Mouse (Mus musculus) hindbrain, embryonic 12.5 days (tissue): ENCODE data around the gene Tgfa. TPM values are rescaled to one million over a fixed set of nuclear protein-coding genes. Genes with fewer than 3 reads are reported as not detected.

Source experiments
- ATAC-seq: fragments of 200-750 bp; cut with Nextera tagmentation; 2 replicates; pipeline ENCODE4 v1.8.0; 2017; ENCODE audit warnings: moderate TSS enrichment; ENCODE audit not compliant: low FRiP score
- H3K27ac ChIP-seq: fragments of 300-500 bp; sonication (generic); 2 replicates; pipeline ENCODE4 v1.5.1; 2016; ENCODE audit warnings: mild to moderate bottlenecking
- H3K27me3 ChIP-seq: fragments of 300-500 bp; sonication (generic); 2 replicates; pipeline ENCODE4 v1.6.1; 2016; ENCODE audit warnings: mild to moderate bottlenecking
- H3K36me3 ChIP-seq: fragments of 300-500 bp; sonication (generic); 2 replicates; pipeline ENCODE4 v1.6.1; 2016; ENCODE audit warnings: mild to moderate bottlenecking
- H3K4me1 ChIP-seq: fragments of 300-500 bp; sonication (generic); 2 replicates; pipeline ENCODE4 v1.6.1; 2016
- H3K4me2 ChIP-seq: fragments of 300-500 bp; sonication (generic); replicated peaks from 2 replicates; pipeline ENCODE4 v1.6.1; 2016; ENCODE audit warnings: mild to moderate bottlenecking
- H3K4me3 ChIP-seq: fragments of 300-500 bp; sonication (generic); 2 replicates; pipeline ENCODE4 v1.5.1; 2016; ENCODE audit warnings: mild to moderate bottlenecking
- H3K9ac ChIP-seq: fragments of 300-500 bp; sonication (generic); 2 replicates; pipeline ENCODE4 v1.6.1; 2016; ENCODE audit warnings: mild to moderate bottlenecking, moderate library complexity
- H3K9me3 ChIP-seq: fragments of 300-500 bp; sonication (generic); replicated peaks from 2 replicates; pipeline ENCODE4 v1.6.1; 2016; ENCODE audit warnings: mild to moderate bottlenecking
- WGBS: fragments of 180-500 bp; shearing (Covaris S2); methylation state at CpG from one replicate; pipeline ENCODE4 v1.1.7; 2016; 5-methylcytosine and 5-hydroxymethylcytosine counted together
- polyA plus RNA-seq: library from polyadenylated mRNA; unstranded; fragments of >200 nt; fragmentation: Nextera tagmentation; extraction: Ambion mirVana; gene quantifications from 2 replicates; pipeline ENCODE4 v1.2.1, GENCODE M21; 2016

Tgfa gene
- polyA plus RNA-seq, 1 experiment from 2014 or later: 4.7 TPM

DNA sequence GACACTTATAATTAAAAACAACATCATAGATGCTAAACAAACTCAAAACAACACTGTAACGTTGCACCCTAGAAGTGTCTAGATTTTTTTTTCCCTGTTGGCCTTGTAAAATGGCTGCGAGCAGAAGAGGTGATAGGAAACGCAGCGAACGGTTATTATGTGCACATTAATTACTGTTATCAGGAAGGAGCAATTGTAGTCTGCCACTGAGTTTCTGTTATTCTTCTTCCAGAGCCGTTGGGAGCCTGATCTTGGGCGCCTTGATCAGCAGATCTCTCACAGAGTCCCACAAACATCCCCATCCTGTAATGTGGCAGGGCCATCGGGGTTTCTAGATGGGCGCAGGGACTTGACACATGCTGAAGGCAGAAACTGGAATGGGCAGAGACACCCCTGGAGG is 28.6 kb upstream of the Tgfa start:
- Histone ChIP-seq H3K27me3 (no peaks in the 10 kb centered on the region), H3K27ac (no peak overlapping the region), H3K4me1 (0 out of 2 replicates have a peak, but pooled peaks cover 3% of the 10 kb centered on the region), H3K9ac (no peak overlapping the region), H3K4me3 (no peak overlapping the region), H3K4me2 (no peak overlapping the region), H3K9me3 (no peaks in the 10 kb centered on the region), H3K36me3 (no peaks in the 10 kb centered on the region)
- WGBS: 85% methylated on average over 9 of the region's 9 CpGs
- ATAC-seq: no peak

GRCm38 (mm10) chr6:86167851-86168250 is 27.2 kb upstream of the Tgfa start:
- no peaks in the 10 kb centered on the region for H3K27me3 ChIP-seq
- H3K9ac ChIP-seq: no peak overlapping the region
- H3K27ac ChIP-seq: no peak overlapping the region
- 78% methylated on average over 5 of the region's 5 CpGs for WGBS
- no peak overlapping the region for H3K4me2 ChIP-seq
- no peak overlapping the region for H3K4me3 ChIP-seq
- no peaks in the 10 kb centered on the region for H3K36me3 ChIP-seq
- H3K4me1 ChIP-seq: 0 out of 2 replicates have a peak, but pooled peaks cover 3% of the 10 kb centered on the region
- no peak for ATAC-seq
- no peaks in the 10 kb centered on the region for H3K9me3 ChIP-seq

DNA sequence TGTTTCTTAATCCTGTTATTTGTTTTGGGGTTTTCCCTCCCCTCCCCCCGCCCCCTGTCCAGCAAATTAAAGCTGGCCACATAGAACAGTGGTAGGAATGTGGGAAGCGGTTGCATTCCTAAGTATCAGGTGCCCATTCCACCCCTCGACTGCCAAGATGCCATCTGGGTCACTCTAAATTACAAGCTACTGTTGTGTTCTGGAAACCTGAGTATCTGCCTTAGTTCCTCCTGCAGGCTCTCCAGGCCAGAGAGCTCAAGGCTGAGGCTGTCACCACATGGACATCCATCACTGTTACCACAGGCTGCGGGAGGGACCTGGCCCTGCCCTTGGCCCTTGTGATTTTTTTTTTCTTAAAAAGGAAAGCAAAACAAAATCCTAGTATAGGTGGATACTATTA is 25.9 kb upstream of the Tgfa start:
- 66% methylated on average over 4 of the region's 4 CpGs for WGBS
- no peak overlapping the region for H3K4me3 ChIP-seq
- ATAC-seq: no peak

GRCm38 (mm10) chr6:86176236-86176635 is 18.8 kb upstream of the Tgfa start:
- no peaks in the 10 kb centered on the region; the same call in 1 of the 2 replicates for H3K27me3 ChIP-seq
- H3K27ac ChIP-seq: no peak overlapping the region
- ATAC-seq: no peak
- no peaks in the 10 kb centered on the region for H3K9me3 ChIP-seq
- H3K36me3 ChIP-seq: no peaks in the 10 kb centered on the region
- no peak overlapping the region for H3K4me3 ChIP-seq
- no peak overlapping the region for H3K4me2 ChIP-seq
- WGBS: 80% methylated on average over 5 of the region's 5 CpGs
- no peaks in the 10 kb centered on the region for H3K4me1 ChIP-seq
- H3K9ac ChIP-seq: no peak overlapping the region

More for the DNA sequence above, 25.9 kb upstream of the Tgfa start:
- no peaks in the 10 kb centered on the region for H3K36me3 ChIP-seq
- no peak overlapping the region for H3K27ac ChIP-seq
- 0 out of 2 replicates have a peak, but pooled peaks cover 3% of the 10 kb centered on the region for H3K4me1 ChIP-seq
- H3K4me2 ChIP-seq: no peak overlapping the region
- no peaks in the 10 kb centered on the region for H3K27me3 ChIP-seq
- no peaks in the 10 kb centered on the region for H3K9me3 ChIP-seq
- no peak overlapping the region for H3K9ac ChIP-seq

- no peak overlapping the region for H3K4me3 ChIP-seq
- no peaks in the 10 kb centered on the region; the same call in 1 of the 2 replicates for H3K27me3 ChIP-seq
- 79% methylated on average over 6 of the region's 6 CpGs for WGBS
- H3K9ac ChIP-seq: no peak overlapping the region
- no peak for ATAC-seq
- H3K36me3 ChIP-seq: no peaks in the 10 kb centered on the region
- no peak overlapping the region for H3K4me2 ChIP-seq
- no peak overlapping the region for H3K27ac ChIP-seq
- H3K9me3 ChIP-seq: no peaks in the 10 kb centered on the region
- no peaks in the 10 kb centered on the region for H3K4me1 ChIP-seq
Measured at GRCm38 (mm10) chr6:86176721-86177120, 18.3 kb upstream of the Tgfa start.

DNA sequence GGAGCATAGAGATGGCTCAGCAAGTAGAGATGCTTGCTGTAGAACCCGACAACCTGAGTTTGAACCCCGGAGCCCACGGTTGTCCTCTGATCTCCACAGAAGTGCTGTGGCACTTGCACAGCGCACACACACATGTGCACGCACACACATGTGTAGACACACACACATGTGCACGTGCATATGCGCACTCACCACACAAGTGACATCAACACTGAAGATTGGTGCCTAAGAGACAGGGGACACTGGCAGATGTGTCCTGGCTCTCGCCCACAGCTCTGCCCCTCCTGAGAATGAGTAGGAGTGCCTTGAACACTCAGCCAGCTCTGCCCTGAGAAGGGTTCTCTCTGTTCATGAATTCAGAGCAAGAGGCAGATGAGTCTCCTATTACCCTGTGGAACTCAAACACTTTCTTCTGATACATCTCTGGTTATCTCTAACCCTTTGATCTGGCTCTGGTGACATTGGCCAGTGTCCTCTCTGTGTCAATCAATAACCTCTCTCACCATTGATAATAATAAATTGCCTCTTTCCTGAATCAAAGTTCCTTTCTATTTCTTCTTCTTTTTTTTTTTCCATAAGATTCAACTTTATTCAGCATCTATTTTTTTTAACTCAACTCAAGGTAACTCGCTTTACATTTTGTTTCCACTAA is 17.6 kb upstream of the Tgfa start:
- Histone ChIP-seq H3K4me3 (no peak overlapping the region), H3K36me3 (no peaks in the 10 kb centered on the region), H3K4me1 (peaks cover 4% of the 10 kb centered on the region), H3K27me3 (no peaks in the 10 kb centered on the region; the same call in 1 of the 2 replicates), H3K9ac (no peak overlapping the region), H3K4me2 (no peak overlapping the region), H3K9me3 (no peaks in the 10 kb centered on the region), H3K27ac (no peak overlapping the region)
- 93% methylated on average over 9 of the region's 9 CpGs for WGBS
- ATAC-seq: no peak

DNA sequence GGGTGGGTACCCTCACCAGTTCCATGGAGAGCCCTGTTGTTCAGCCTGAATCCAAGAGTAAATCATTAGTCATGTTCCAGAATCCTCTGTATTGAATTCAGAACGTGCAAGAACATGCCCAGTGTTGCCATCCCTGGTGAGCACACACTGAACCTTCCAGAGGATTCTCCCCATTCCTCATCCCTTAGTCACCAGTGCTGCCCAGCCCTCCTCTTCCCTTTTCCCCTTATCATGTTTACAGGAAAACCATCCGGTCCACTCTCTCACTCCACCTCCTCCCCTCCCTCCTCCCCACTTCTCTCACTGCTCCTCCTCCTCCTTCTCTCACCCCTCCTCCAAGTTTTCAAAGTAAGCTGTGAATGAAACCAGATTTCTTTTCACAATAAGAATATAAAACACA is 14.4 kb upstream of the Tgfa start:
- H3K9ac ChIP-seq: no peak overlapping the region

GRCm38 (mm10) chr6:86182016-86182415 is 13.0 kb upstream of the Tgfa start:
- Histone ChIP-seq H3K27ac (no peak overlapping the region), H3K9me3 (no peaks in the 10 kb centered on the region), H3K4me1 (peaks cover 4% of the 10 kb centered on the region), H3K36me3 (no peaks in the 10 kb centered on the region), H3K9ac (no peak overlapping the region), H3K4me3 (no peak overlapping the region), H3K27me3 (no peaks in the 10 kb centered on the region; the same call in 1 of the 2 replicates), H3K4me2 (no peak overlapping the region)
- ATAC-seq: no peak
- 59% methylated on average over 9 of the region's 9 CpGs for WGBS

More for the DNA sequence above, 14.4 kb upstream of the Tgfa start:
- no peaks in the 10 kb centered on the region for H3K9me3 ChIP-seq
- 53% methylated on average over 2 of the region's 2 CpGs for WGBS
- no peaks in the 10 kb centered on the region; the same call in 1 of the 2 replicates for H3K27me3 ChIP-seq
- no peak overlapping the region for H3K4me3 ChIP-seq
- ATAC-seq: no peak
- no peak overlapping the region for H3K4me2 ChIP-seq
- peaks cover 4% of the 10 kb centered on the region for H3K4me1 ChIP-seq
- H3K27ac ChIP-seq: no peak overlapping the region
- H3K36me3 ChIP-seq: no peaks in the 10 kb centered on the region

GRCm38 (mm10) chr6:86182626-86183025 is 12.4 kb upstream of the Tgfa start:
- no peaks in the 10 kb centered on the region for H3K36me3 ChIP-seq
- H3K4me3 ChIP-seq: no peak overlapping the region
- no peaks in the 10 kb centered on the region for H3K9me3 ChIP-seq
- H3K4me1 ChIP-seq: peaks cover 4% of the 10 kb centered on the region
- H3K4me2 ChIP-seq: no peak overlapping the region
- H3K27me3 ChIP-seq: no peaks in the 10 kb centered on the region
- H3K9ac ChIP-seq: no peak overlapping the region
- no peak overlapping the region for H3K27ac ChIP-seq
- no peak for ATAC-seq
- 87% methylated on average over 5 of the region's 5 CpGs for WGBS

- ATAC-seq: no peak
- no peaks in the 10 kb centered on the region for H3K9me3 ChIP-seq
- no peaks in the 10 kb centered on the region for H3K36me3 ChIP-seq
- peaks cover 4% of the 10 kb centered on the region for H3K4me1 ChIP-seq
- H3K27ac ChIP-seq: no peak overlapping the region
- no peak overlapping the region for H3K9ac ChIP-seq
- H3K4me2 ChIP-seq: no peak overlapping the region
- WGBS: 50% methylated on average over 14 of the region's 14 CpGs
- no peak overlapping the region for H3K4me3 ChIP-seq
- H3K27me3 ChIP-seq: no peaks in the 10 kb centered on the region; the same call in 1 of the 2 replicates
Measured at GRCm38 (mm10) chr6:86186106-86186955, 8.7 kb upstream of the Tgfa start.

DNA sequence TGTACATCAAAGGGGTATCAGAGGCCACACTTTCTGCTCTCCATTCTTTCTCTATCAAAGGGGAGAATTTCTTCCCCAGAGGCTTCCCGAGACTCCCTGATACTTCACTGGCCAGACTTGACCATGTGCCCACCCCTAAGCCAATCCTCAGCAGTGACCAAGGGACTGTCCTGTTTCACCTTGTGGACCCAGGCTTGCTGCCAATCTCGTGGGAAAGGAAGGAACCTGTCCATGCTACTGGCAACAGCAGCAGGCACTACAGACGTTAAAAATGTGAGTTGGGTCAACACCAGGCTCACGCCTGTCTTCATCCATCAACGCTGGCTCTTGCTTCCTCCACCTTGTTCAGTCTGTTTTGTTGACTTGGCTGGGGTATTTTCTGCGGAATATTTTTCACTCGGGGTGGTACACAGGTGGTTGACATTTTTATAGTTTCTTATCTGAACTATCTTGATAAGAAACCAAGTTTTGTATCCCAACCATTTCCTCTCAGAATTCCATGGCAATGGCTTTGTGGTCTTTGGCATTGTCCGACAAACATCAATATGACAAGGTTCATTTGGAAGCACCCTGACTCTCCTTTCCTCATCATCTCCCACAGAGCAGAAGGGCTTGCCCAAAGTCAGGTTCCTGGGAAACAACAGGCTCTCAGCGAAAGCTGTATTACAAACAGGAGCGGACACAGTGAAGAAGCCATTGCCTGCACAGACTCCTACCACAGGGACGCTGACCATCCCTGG is 6.1 kb upstream of the Tgfa start:
- Histone ChIP-seq H3K36me3 (no peaks in the 10 kb centered on the region), H3K4me3 (no peak overlapping the region), H3K9ac (no peak overlapping the region), H3K9me3 (no peaks in the 10 kb centered on the region), H3K4me1 (no peaks in the 10 kb centered on the region), H3K4me2 (no peak overlapping the region), H3K27ac (no peak overlapping the region), H3K27me3 (peaks cover 5% of the 10 kb centered on the region; the same call in 1 of the 2 replicates)
- 86% methylated on average over 11 of the region's 11 CpGs for WGBS
- no peak for ATAC-seq

- H3K36me3 ChIP-seq: no peaks in the 10 kb centered on the region
- no peak overlapping the region for H3K4me3 ChIP-seq
- no peak for ATAC-seq
- H3K4me1 ChIP-seq: peaks cover 3% of the 10 kb centered on the region; the same call in 1 of the 2 replicates
- no peak overlapping the region for H3K4me2 ChIP-seq
- no peak overlapping the region for H3K27ac ChIP-seq
- 92% methylated on average over 3 of the region's 3 CpGs for WGBS
- H3K27me3 ChIP-seq: peaks cover 22% of the 10 kb centered on the region
- no peak overlapping the region for H3K9ac ChIP-seq
- H3K9me3 ChIP-seq: no peaks in the 10 kb centered on the region
Measured at GRCm38 (mm10) chr6:86190622-86191021, 4.4 kb upstream of the Tgfa start.
